Mouse (Mus musculus): ENCODE measurements around the gene Csgalnact2. TPM values are rescaled to one million over a fixed set of nuclear protein-coding genes. Genes with fewer than 3 reads are reported as not detected.

Gene Csgalnact2
- total RNA-seq, 2 experiments from 2014 or later: 12.1 to 12.5 TPM

- DNase-seq (ENCODE audit: low spot score in 2 of 2): no peak
- intact Hi-C loops (cut with DNase I): no loop called here
Measured at GRCm38 (mm10) chr6:118150128-118150527, 11.2 kb upstream of the Csgalnact2 start.

GRCm38 (mm10) chr6:118140961-118141360 is 2.0 kb upstream of the Csgalnact2 start:
- no peak for DNase-seq (ENCODE audit: low spot score in 2 of 2)
- intact Hi-C loops (cut with DNase I): no loop called here

GRCm38 (mm10) chr6:118137148-118137547 is 1.8 kb downstream of the Csgalnact2 start:
- intact Hi-C loops (cut with DNase I): no loop called here
- DNase-seq (ENCODE audit: low spot score in 2 of 2): no peak

- intact Hi-C loops (cut with DNase I): no loop called here
- DNase-seq (ENCODE audit: low spot score in 2 of 2): no peak
Measured at GRCm38 (mm10) chr6:118134461-118134860, 4.5 kb downstream of the Csgalnact2 start.

GRCm38 (mm10) chr6:118130022-118130421 is 8.9 kb downstream of the Csgalnact2 start:
- DNase-seq (ENCODE audit: low spot score in 2 of 2): no peak
- intact Hi-C loops (cut with DNase I): no loop called here

- intact Hi-C loops (cut with DNase I): no loop called here
- DNase-seq (ENCODE audit: low spot score in 2 of 2): no peak
Measured at GRCm38 (mm10) chr6:118127827-118128487, 11.0 kb downstream of the Csgalnact2 start.

- DNase-seq (ENCODE audit: low spot score in 2 of 2): no peak
- intact Hi-C loops (cut with DNase I): no loop called here
Measured at GRCm38 (mm10) chr6:118127198-118127597, 11.7 kb downstream of the Csgalnact2 start.

GRCm38 (mm10) chr6:118126577-118126976 is 12.4 kb downstream of the Csgalnact2 start:
- intact Hi-C loops (cut with DNase I): no loop called here
- no peak for DNase-seq (ENCODE audit: low spot score in 2 of 2)

- no peak for DNase-seq (ENCODE audit: low spot score in 2 of 2)
- intact Hi-C loops (cut with DNase I): no loop called here
Measured at GRCm38 (mm10) chr6:118122767-118123166, 16.2 kb downstream of the Csgalnact2 start.

- no peak for DNase-seq (ENCODE audit: low spot score in 2 of 2)
- intact Hi-C loops (cut with DNase I): no loop called here
Measured at GRCm38 (mm10) chr6:118111810-118112209, 27.1 kb downstream of the Csgalnact2 start.

- intact Hi-C loops (cut with DNase I): loop anchor here (10.0 kb wide), 1 partner anchor 165 kb away; the partner anchor contains the start of gene Fxyd4
- no peak for DNase-seq (ENCODE audit: low spot score in 2 of 2)
Measured at GRCm38 (mm10) chr6:118099311-118099802, 39.6 kb downstream of the Csgalnact2 start.

- intact Hi-C loops (cut with DNase I): loop anchor here (10.0 kb wide), 1 partner anchor 163 kb away; the partner anchor contains the start of gene Fxyd4
- DNase-seq (ENCODE audit: low spot score in 2 of 2): no peak
Measured at GRCm38 (mm10) chr6:118097765-118098365, 41.1 kb downstream of the Csgalnact2 start.

- intact Hi-C loops (cut with DNase I): loop anchor here (10.0 kb wide), 1 partner anchor 156 kb away; the partner anchor contains the start of gene Fxyd4
- DNase-seq (ENCODE audit: low spot score in 2 of 2): peak in 1 of 2 experiments; percentile 2
Measured at GRCm38 (mm10) chr6:118090827-118091226, 48.1 kb downstream of the Csgalnact2 start.

- intact Hi-C loops (cut with DNase I): no loop called here
- peak in 1 of 2 experiments; percentile 2 for DNase-seq (ENCODE audit: low spot score in 2 of 2)
Measured at GRCm38 (mm10) chr6:118088750-118089440, 50.0 kb downstream of the Csgalnact2 start.

- intact Hi-C loops (cut with DNase I): no loop called here
- DNase-seq (ENCODE audit: low spot score in 2 of 2): peak in 1 of 2 experiments; percentile 16
Measured at GRCm38 (mm10) chr6:118087955-118088354, 51.0 kb downstream of the Csgalnact2 start.

- DNase-seq (ENCODE audit: low spot score in 2 of 2): peak in 1 of 2 experiments; percentile 0
- intact Hi-C loops (cut with DNase I): no loop called here
Measured at GRCm38 (mm10) chr6:118084596-118084995, 54.3 kb downstream of the Csgalnact2 start.

- peak in 1 of 2 experiments; percentile 2 for DNase-seq (ENCODE audit: low spot score in 2 of 2)
- intact Hi-C loops (cut with DNase I): no loop called here
Measured at GRCm38 (mm10) chr6:118083608-118084007, 55.3 kb downstream of the Csgalnact2 start.

- intact Hi-C loops (cut with DNase I): no loop called here
- DNase-seq (ENCODE audit: low spot score in 2 of 2): peak in 1 of 2 experiments; percentile 3
Measured at GRCm38 (mm10) chr6:118082384-118082783, 56.6 kb downstream of the Csgalnact2 start.

- DNase-seq (ENCODE audit: low spot score in 2 of 2): no peak
- intact Hi-C loops (cut with DNase I): no loop called here
Measured at GRCm38 (mm10) chr6:118080711-118081110, 58.2 kb downstream of the Csgalnact2 start.

- no peak for DNase-seq (ENCODE audit: low spot score in 2 of 2)
- intact Hi-C loops (cut with DNase I): no loop called here
Measured at GRCm38 (mm10) chr6:118079762-118080465, 59.0 kb downstream of the Csgalnact2 start.
